Mouse (Mus musculus) megakaryocyte, adult 5-6 weeks (primary cell): ENCODE results near the gene Dusp15. TPM values are rescaled to one million over a fixed set of nuclear protein-coding genes. Genes with fewer than 3 reads are reported as not detected.
A peak's percentile ranks its signal among the peaks of the same experiment; 100 is the strongest.

ENCODE experiments used
- ATAC-seq: 2 replicates; pipeline ENCODE4 v1.8.0; 2016; ENCODE audit warnings: mild to moderate bottlenecking, inconsistent platforms; ENCODE audit not compliant: poor library complexity, severe bottlenecking
- total RNA-seq, 2 experiments: library from RNA; stranded (forward) in 1 of 2; stranded (reverse) in 1 of 2; fragments of 153-499, 151-499 nt in 1 of 2; fragments of 221-1000, 200-1000 nt in 1 of 2; gene quantifications; 2 replicates each; pipeline versions ENCODE4 v1.2.3 to v1.2.4; 2015 to 2017

Dusp15 gene
- total RNA-seq, 2 experiments from 2014 or later = not detected

- ATAC-seq = no peak
These were observed 45.0 kb downstream of the Dusp15 start for GRCm38 (mm10) chr2:152906274-152907037.

GRCm38 (mm10) chr2:152905036-152905829 lies 46.3 kb downstream of the Dusp15 start:
- ATAC-seq = no peak

DNA sequence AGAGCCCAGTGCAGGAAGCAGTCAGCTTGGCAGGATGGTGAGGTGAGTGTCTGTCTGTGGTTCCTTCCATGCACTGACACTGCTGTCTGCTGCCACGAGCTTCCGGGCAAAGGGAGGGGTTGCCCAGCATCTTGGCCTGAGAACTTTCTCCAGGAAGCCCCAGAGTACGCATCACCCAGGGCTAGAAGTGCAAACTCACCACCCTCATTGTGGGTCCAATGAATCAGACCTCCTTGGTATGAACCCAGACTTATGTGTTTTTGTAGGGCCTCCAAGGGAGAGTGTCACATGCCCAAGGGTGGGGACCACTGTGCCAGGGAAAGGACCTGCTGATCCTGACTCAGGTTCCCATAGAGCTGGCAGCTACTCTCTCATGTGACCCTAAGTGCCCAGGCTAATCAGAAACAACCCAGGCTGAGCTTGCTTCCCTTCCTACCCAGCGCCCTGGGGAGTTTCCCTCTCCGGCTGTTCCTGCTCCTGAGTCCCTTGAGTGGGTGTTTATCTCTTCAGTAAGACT lies 47.3 kb downstream of the Dusp15 start:
- peak; percentile 49; the same call in 1 of the 2 replicates for ATAC-seq

- no peak for ATAC-seq
These were observed 47.9 kb downstream of the Dusp15 start for GRCm38 (mm10) chr2:152903586-152903985.

DNA sequence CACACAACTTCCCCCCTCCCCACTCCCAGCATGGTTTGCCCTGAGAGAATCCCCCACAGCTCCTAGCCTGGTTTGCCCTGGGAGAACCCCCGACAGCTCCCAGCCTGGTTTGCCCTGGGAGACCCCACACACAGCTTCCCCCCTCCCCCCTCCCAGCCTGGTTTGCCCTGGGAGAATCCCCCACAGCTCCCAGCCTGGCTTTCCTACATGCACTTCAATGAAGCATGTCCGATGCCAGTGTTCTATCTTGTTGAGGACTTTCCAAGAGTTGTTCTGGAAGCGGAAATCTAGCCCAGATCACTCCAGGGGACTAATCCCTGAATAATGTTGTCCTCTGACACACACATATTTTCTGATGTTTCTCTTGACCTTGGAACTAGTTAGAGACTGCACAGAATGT lies 48.8 kb downstream of the Dusp15 start:
- no peak for ATAC-seq

DNA sequence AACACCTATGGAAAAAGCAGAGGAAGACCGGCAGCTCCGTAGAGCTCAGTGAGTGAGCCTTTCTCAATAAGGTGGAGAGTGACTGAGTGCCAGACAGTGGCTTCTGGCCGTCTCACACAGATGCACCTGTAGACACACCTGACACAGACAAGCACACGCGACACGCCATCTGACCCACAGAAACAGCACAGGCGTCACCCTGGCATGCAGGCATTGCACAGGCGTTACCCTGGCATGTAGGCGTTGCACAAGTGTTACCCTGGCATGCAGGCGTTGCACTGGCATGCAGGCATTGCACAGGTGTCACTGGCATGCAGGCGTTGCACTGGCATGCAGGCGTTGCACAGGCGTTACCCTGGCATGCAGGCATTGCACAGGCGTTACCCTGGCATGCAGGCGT lies 50.2 kb downstream of the Dusp15 start:
- no peak for ATAC-seq

- ATAC-seq = no peak
These were observed 52.5 kb downstream of the Dusp15 start for GRCm38 (mm10) chr2:152899011-152899410.

GRCm38 (mm10) chr2:152896926-152897325 lies 54.6 kb downstream of the Dusp15 start:
- ATAC-seq = no peak

DNA sequence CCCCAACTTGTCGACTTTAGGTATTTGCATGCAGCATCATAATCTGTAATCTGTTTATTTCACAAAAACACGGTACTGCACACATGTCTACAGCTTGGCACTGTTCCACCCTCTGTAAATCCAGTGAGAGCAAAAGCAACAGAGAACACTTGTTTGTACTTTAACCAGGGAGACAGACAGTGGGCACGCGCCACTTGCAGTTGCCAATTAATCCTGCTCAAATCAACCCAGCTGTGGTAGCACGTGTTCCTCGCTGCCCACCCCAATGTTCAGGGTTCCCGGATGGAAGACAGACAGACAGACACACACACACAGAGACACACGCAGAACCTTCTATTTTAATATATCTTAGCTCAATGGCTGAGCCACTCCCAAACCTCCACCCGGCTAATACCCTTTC lies 55.7 kb downstream of the Dusp15 start:
- ATAC-seq = no peak

Other genes starting within 250 kb of the Dusp15 start
- gene Id1, start 215.4 kb downstream of the Dusp15 start, total RNA-seq (2015) = 28.4 and 48.3 TPM in 2 replicates
- 35.0 and 40.1 TPM in 2 replicates for gene Id1, start 215.4 kb downstream of the Dusp15 start, total RNA-seq (2017)
- gene Cox4i2, start 197.5 kb downstream of the Dusp15 start, total RNA-seq (2015) = 0.20 and 0.55 TPM in 2 replicates
- 0.41 TPM in 1 of 2 replicates, not detected in the other for gene Cox4i2, start 197.5 kb downstream of the Dusp15 start, total RNA-seq (2017)
- gene Bcl2l1, start 120.0 kb downstream of the Dusp15 start, total RNA-seq (2015) = 7.1 and 9.3 TPM in 2 replicates
- gene Bcl2l1, start 120.0 kb downstream of the Dusp15 start, total RNA-seq (2017) = 9.3 and 12.8 TPM in 2 replicates
- gene Tpx2, start 103.7 kb downstream of the Dusp15 start, total RNA-seq (2015) = 102 TPM in 2 replicates
- gene Tpx2, start 103.7 kb downstream of the Dusp15 start, total RNA-seq (2017) = 122 and 126 TPM in 2 replicates
- gene Mylk2, start 40.3 kb downstream of the Dusp15 start, total RNA-seq (2015) = not detected in 2 replicates
- not detected in 2 replicates for gene Mylk2, start 40.3 kb downstream of the Dusp15 start, total RNA-seq (2017)
- gene Foxs1, start 18.5 kb downstream of the Dusp15 start, total RNA-seq (2015) = not detected in 2 replicates
- gene Foxs1, start 18.5 kb downstream of the Dusp15 start, total RNA-seq (2017) = not detected in 2 replicates
- gene Ttll9, start 10.8 kb upstream of the Dusp15 start, total RNA-seq (2015) = 0.38 TPM in 1 of 2 replicates, not detected in the other
- 0.28 TPM in 1 of 2 replicates, not detected in the other for gene Ttll9, start 10.8 kb upstream of the Dusp15 start, total RNA-seq (2017)
- 34.0 and 38.6 TPM in 2 replicates for gene Pdrg1, start 63.7 kb upstream of the Dusp15 start, total RNA-seq (2015)
- gene Pdrg1, start 63.7 kb upstream of the Dusp15 start, total RNA-seq (2017) = 80.2 and 129 TPM in 2 replicates
- not detected in 2 replicates for gene Xkr7, start 80.2 kb upstream of the Dusp15 start, total RNA-seq (2015)
- not detected in 2 replicates for gene Xkr7, start 80.2 kb upstream of the Dusp15 start, total RNA-seq (2017)
- 0.59 TPM in 1 of 2 replicates, not detected in the other for gene Ccm2l, start 114.3 kb upstream of the Dusp15 start, total RNA-seq (2015)
- gene Ccm2l, start 114.3 kb upstream of the Dusp15 start, total RNA-seq (2017) = 0.22 TPM in 1 of 2 replicates, not detected in the other
- gene Hck, start 156.8 kb upstream of the Dusp15 start, total RNA-seq (2015) = 207 and 212 TPM in 2 replicates
- gene Hck, start 156.8 kb upstream of the Dusp15 start, total RNA-seq (2017) = 279 and 282 TPM in 2 replicates
- 50.1 and 56.9 TPM in 2 replicates for gene Tm9sf4, start 209.6 kb upstream of the Dusp15 start, total RNA-seq (2015)
- 78.7 and 85.5 TPM in 2 replicates for gene Tm9sf4, start 209.6 kb upstream of the Dusp15 start, total RNA-seq (2017)